Mouse (Mus musculus): ENCODE measurements around the gene Dvl1. TPM values are rescaled to one million over a fixed set of nuclear protein-coding genes. Genes with fewer than 3 reads are reported as not detected.

Dvl1 gene
- polyA plus RNA-seq, 1 experiment = not detected

- Histone ChIP-seq H3K27ac (ENCODE audit: insufficient read depth, low read depth, low read length) (no peak overlapping the region), H3K4me3 (ENCODE audit: insufficient read depth, low read depth, low read length) (no peak overlapping the region), H3K4me1 (ENCODE audit: control insufficient read depth, insufficient read depth, low read length) (peaks cover 44% of the 10 kb centered on the region)
- 52% methylated on average over 11 of the region's 11 CpGs for WGBS
- TF ChIP-seq POLR2A (IDR thresholded peaks at IDR 0.05; ENCODE audit: insufficient read depth, low read depth, low read length) = no peak
- no peak for TF ChIP-seq CTCF (IDR thresholded peaks at IDR 0.05; ENCODE audit: insufficient read depth, low read depth, low read length)
Observed at GRCm38 (mm10) chr4:155837404-155838010, 9.7 kb upstream of the Dvl1 start.

- WGBS = 58% methylated on average over 8 of the region's 8 CpGs
- H3K27ac ChIP-seq (ENCODE audit: insufficient read depth, low read depth, low read length) = peak overlapping the region; percentile 41; the same call in 1 of the 2 replicates
- no peak overlapping the region for H3K4me3 ChIP-seq (ENCODE audit: insufficient read depth, low read depth, low read length)
- TF ChIP-seq CTCF (IDR thresholded peaks at IDR 0.05; ENCODE audit: insufficient read depth, low read depth, low read length) (no peak), POLR2A (IDR thresholded peaks at IDR 0.05; ENCODE audit: insufficient read depth, low read depth, low read length) (no peak)
- peaks cover 38% of the 10 kb centered on the region for H3K4me1 ChIP-seq (ENCODE audit: control insufficient read depth, insufficient read depth, low read length)
Observed at GRCm38 (mm10) chr4:155838187-155839153, 8.7 kb upstream of the Dvl1 start.

GRCm38 (mm10) chr4:155839483-155839910 lies 7.7 kb upstream of the Dvl1 start, which contains the start of gene Mxra8:
Gene Mxra8 (plus strand): TSS chr4:155839680.
- TF ChIP-seq CTCF (IDR thresholded peaks at IDR 0.05; ENCODE audit: insufficient read depth, low read depth, low read length) = no peak
- no peak for TF ChIP-seq POLR2A (IDR thresholded peaks at IDR 0.05; ENCODE audit: insufficient read depth, low read depth, low read length)
- WGBS = 21% methylated on average over 16 of the region's 16 CpGs
- H3K4me3 ChIP-seq (ENCODE audit: insufficient read depth, low read depth, low read length) = peak within 1 kb of the TSS; percentile 7; the same call in 1 of the 2 replicates
- peaks cover 33% of the 10 kb centered on the region for H3K4me1 ChIP-seq (ENCODE audit: control insufficient read depth, insufficient read depth, low read length)
- peak within 1 kb of the TSS; percentile 41; the same call in 1 of the 2 replicates for H3K27ac ChIP-seq (ENCODE audit: insufficient read depth, low read depth, low read length)

- 37% methylated on average over 8 of the region's 8 CpGs for WGBS
- Histone ChIP-seq H3K4me1 (ENCODE audit: control insufficient read depth, insufficient read depth, low read length) (peaks cover 33% of the 10 kb centered on the region), H3K4me3 (ENCODE audit: insufficient read depth, low read depth, low read length) (peak overlapping the region; percentile 31), H3K27ac (ENCODE audit: insufficient read depth, low read depth, low read length) (no peak overlapping the region)
- TF ChIP-seq POLR2A (IDR thresholded peaks at IDR 0.05; ENCODE audit: insufficient read depth, low read depth, low read length) (no peak), CTCF (IDR thresholded peaks at IDR 0.05; ENCODE audit: insufficient read depth, low read depth, low read length) (no peak)
Observed at GRCm38 (mm10) chr4:155840076-155841002, 6.9 kb upstream of the Dvl1 start.

GRCm38 (mm10) chr4:155841003-155841454 lies 6.2 kb upstream of the Dvl1 start:
- 3% methylated on average over 32 of the region's 32 CpGs for whole genome bisulfite sequencing
- Histone ChIP-seq H3K4me1 (ENCODE audit: control insufficient read depth, insufficient read depth, low read length) (peaks cover 33% of the 10 kb centered on the region), H3K4me3 (ENCODE audit: insufficient read depth, low read depth, low read length) (peak overlapping the region; percentile 31), H3K27ac (ENCODE audit: insufficient read depth, low read depth, low read length) (no peak overlapping the region)
- TF ChIP-seq POLR2A (IDR thresholded peaks at IDR 0.05; ENCODE audit: insufficient read depth, low read depth, low read length) (no peak), CTCF (IDR thresholded peaks at IDR 0.05; ENCODE audit: insufficient read depth, low read depth, low read length) (no peak)

GRCm38 (mm10) chr4:155841651-155842270 lies 5.4 kb upstream of the Dvl1 start:
- TF ChIP-seq CTCF (IDR thresholded peaks at IDR 0.05; ENCODE audit: insufficient read depth, low read depth, low read length) (no peak), POLR2A (IDR thresholded peaks at IDR 0.05; ENCODE audit: insufficient read depth, low read depth, low read length) (no peak)
- peaks cover 39% of the 10 kb centered on the region for H3K4me1 ChIP-seq (ENCODE audit: control insufficient read depth, insufficient read depth, low read length)
- H3K4me3 ChIP-seq (ENCODE audit: insufficient read depth, low read depth, low read length) = no peak overlapping the region
- WGBS = 55% methylated on average over 38 of the region's 38 CpGs
- H3K27ac ChIP-seq (ENCODE audit: insufficient read depth, low read depth, low read length) = no peak overlapping the region

- Histone ChIP-seq H3K27ac (ENCODE audit: insufficient read depth, low read depth, low read length) (no peak overlapping the region), H3K4me1 (ENCODE audit: control insufficient read depth, insufficient read depth, low read length) (peaks cover 39% of the 10 kb centered on the region), H3K4me3 (ENCODE audit: insufficient read depth, low read depth, low read length) (no peak overlapping the region)
- WGBS = 89% methylated on average over 5 of the region's 5 CpGs
- TF ChIP-seq POLR2A (IDR thresholded peaks at IDR 0.05; ENCODE audit: insufficient read depth, low read depth, low read length) = no peak
- no peak for TF ChIP-seq CTCF (IDR thresholded peaks at IDR 0.05; ENCODE audit: insufficient read depth, low read depth, low read length)
Observed at GRCm38 (mm10) chr4:155843231-155843630, 4.0 kb upstream of the Dvl1 start.
